Mouse (Mus musculus) liver, adult 2 months (tissue): ENCODE data around the gene Abraxas2.

Experiments
- CTCF ChIP-seq: fragments of 200-500 bp; IDR thresholded peaks from 2 replicates; pipeline ENCODE4 v1.5.1; 2011; ENCODE audit warnings: low read depth, low read length, control low read depth
- POLR2A ChIP-seq: fragments of 200-500 bp; IDR thresholded peaks from 2 replicates; pipeline ENCODE4 v1.6.1; 2011; ENCODE audit warnings: low read length, control low read depth; ENCODE audit not compliant: insufficient read depth; ENCODE audit errors: extremely low read depth

DNA sequence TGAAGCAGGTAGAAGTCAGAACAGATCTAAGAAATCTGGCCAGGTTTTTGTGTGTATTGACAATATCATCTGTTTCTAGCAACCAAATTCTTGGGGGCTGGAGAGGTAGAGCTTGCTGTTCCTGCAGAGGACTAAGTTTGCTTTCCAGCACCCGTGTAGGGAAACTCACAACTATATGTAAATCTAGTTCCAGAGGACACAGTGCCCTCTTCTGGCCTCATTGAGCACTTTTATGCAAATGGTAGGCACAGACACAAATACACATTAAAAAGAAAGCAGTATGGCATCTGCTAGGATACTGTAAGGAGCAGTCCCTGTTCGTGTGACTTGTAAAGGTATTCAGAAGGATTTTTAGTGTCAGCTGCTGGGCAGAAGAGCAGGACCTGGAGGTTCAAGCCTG lies 23.3 kb downstream of the Abraxas2 start:
- TF ChIP-seq CTCF (no peak), POLR2A (no peak)
